Mouse (Mus musculus) heart, postnatal 0 days (tissue): ENCODE results near the gene Gtf2i.

ENCODE experiments used
- CTCF ChIP-seq: IDR thresholded peaks from 2 replicates; pipeline ENCODE4 v1.5.1; 2016; ENCODE audit warnings: antibody characterized with exemption, control low read depth, low read depth
- EP300 ChIP-seq: IDR thresholded peaks from 2 replicates; pipeline ENCODE4 v1.6.1; 2016; ENCODE audit warnings: antibody characterized with exemption, low read depth

- TF ChIP-seq CTCF (no peak), EP300 (no peak)
Measured at GRCm38 (mm10) chr5:134193664-134194063, 120.9 kb downstream of the Gtf2i start.
